Mouse (Mus musculus): ENCODE results near the gene Ubtd2. TPM values are rescaled to one million over a fixed set of nuclear protein-coding genes. Genes with fewer than 3 reads are reported as not detected.

Ubtd2 gene
- polyA plus RNA-seq, 1 experiment, result 25.9 TPM

GRCm38 (mm10) chr11:32558026-32558425 is 102.9 kb downstream of the Ubtd2 start:
- TF ChIP-seq EP300 (IDR thresholded peaks at IDR 0.05; ENCODE audit: insufficient read depth, low read depth, low read length) (no peak), POLR2A (IDR thresholded peaks at IDR 0.05; ENCODE audit: insufficient read depth, low read length) (no peak), CTCF (IDR thresholded peaks at IDR 0.05; ENCODE audit: low read depth, low read length) (no peak)
- Histone ChIP-seq H3K4me1 (ENCODE audit: control insufficient read depth, insufficient read depth, low read length) (no peaks in the 10 kb centered on the region), H3K9ac (ENCODE audit: low read depth, poor library complexity, severe bottlenecking) (no peak overlapping the region), H3K4me3 (ENCODE audit: low read depth, low read length) (no peak overlapping the region), H3K36me3 (ENCODE audit: control insufficient read depth, insufficient read depth, low read length, poor library complexity, severe bottlenecking) (no peaks in the 10 kb centered on the region), H3K9me3 (replicated peaks; ENCODE audit: control insufficient read depth, insufficient read depth, low read length, poor library complexity, severe bottlenecking) (no peaks in the 10 kb centered on the region), H3K27me3 (ENCODE audit: control insufficient read depth, insufficient read depth, low read length, poor library complexity, severe bottlenecking) (no peaks in the 10 kb centered on the region), H3K27ac (ENCODE audit: insufficient read depth, low read length) (no peak overlapping the region)

GRCm38 (mm10) chr11:32558677-32559076 is 103.5 kb downstream of the Ubtd2 start:
- H3K4me1 ChIP-seq (ENCODE audit: control insufficient read depth, insufficient read depth, low read length), result no peaks in the 10 kb centered on the region
- no peaks in the 10 kb centered on the region for H3K27me3 ChIP-seq (ENCODE audit: control insufficient read depth, insufficient read depth, low read length, poor library complexity, severe bottlenecking)
- TF ChIP-seq POLR2A (IDR thresholded peaks at IDR 0.05; ENCODE audit: insufficient read depth, low read length), result no peak
- TF ChIP-seq EP300 (IDR thresholded peaks at IDR 0.05; ENCODE audit: insufficient read depth, low read depth, low read length), result no peak
- TF ChIP-seq CTCF (IDR thresholded peaks at IDR 0.05; ENCODE audit: low read depth, low read length), result no peak
- no peak overlapping the region for H3K9ac ChIP-seq (ENCODE audit: low read depth, poor library complexity, severe bottlenecking)
- H3K36me3 ChIP-seq (ENCODE audit: control insufficient read depth, insufficient read depth, low read length, poor library complexity, severe bottlenecking), result no peaks in the 10 kb centered on the region
- H3K4me3 ChIP-seq (ENCODE audit: low read depth, low read length), result no peak overlapping the region
- H3K27ac ChIP-seq (ENCODE audit: insufficient read depth, low read length), result no peak overlapping the region
- H3K9me3 ChIP-seq (replicated peaks; ENCODE audit: control insufficient read depth, insufficient read depth, low read length, poor library complexity, severe bottlenecking), result no peaks in the 10 kb centered on the region

GRCm38 (mm10) chr11:32560015-32560770 is 105.0 kb downstream of the Ubtd2 start:
- Histone ChIP-seq H3K9me3 (replicated peaks; ENCODE audit: control insufficient read depth, insufficient read depth, low read length, poor library complexity, severe bottlenecking) (no peaks in the 10 kb centered on the region), H3K4me3 (ENCODE audit: low read depth, low read length) (no peak overlapping the region), H3K36me3 (ENCODE audit: control insufficient read depth, insufficient read depth, low read length, poor library complexity, severe bottlenecking) (no peaks in the 10 kb centered on the region), H3K27ac (ENCODE audit: insufficient read depth, low read length) (no peak overlapping the region), H3K9ac (ENCODE audit: low read depth, poor library complexity, severe bottlenecking) (no peak overlapping the region), H3K27me3 (ENCODE audit: control insufficient read depth, insufficient read depth, low read length, poor library complexity, severe bottlenecking) (no peaks in the 10 kb centered on the region), H3K4me1 (ENCODE audit: control insufficient read depth, insufficient read depth, low read length) (no peaks in the 10 kb centered on the region)
- TF ChIP-seq CTCF (IDR thresholded peaks at IDR 0.05; ENCODE audit: low read depth, low read length) (no peak), EP300 (IDR thresholded peaks at IDR 0.05; ENCODE audit: insufficient read depth, low read depth, low read length) (no peak), POLR2A (IDR thresholded peaks at IDR 0.05; ENCODE audit: insufficient read depth, low read length) (no peak)

- no peak overlapping the region for H3K4me3 ChIP-seq (ENCODE audit: low read depth, low read length)
- no peaks in the 10 kb centered on the region for H3K36me3 ChIP-seq (ENCODE audit: control insufficient read depth, insufficient read depth, low read length, poor library complexity, severe bottlenecking)
- TF ChIP-seq POLR2A (IDR thresholded peaks at IDR 0.05; ENCODE audit: insufficient read depth, low read length), result no peak
- TF ChIP-seq EP300 (IDR thresholded peaks at IDR 0.05; ENCODE audit: insufficient read depth, low read depth, low read length), result no peak
- TF ChIP-seq CTCF (IDR thresholded peaks at IDR 0.05; ENCODE audit: low read depth, low read length), result no peak
- no peaks in the 10 kb centered on the region for H3K9me3 ChIP-seq (replicated peaks; ENCODE audit: control insufficient read depth, insufficient read depth, low read length, poor library complexity, severe bottlenecking)
- H3K9ac ChIP-seq (ENCODE audit: low read depth, poor library complexity, severe bottlenecking), result no peak overlapping the region
- no peaks in the 10 kb centered on the region for H3K4me1 ChIP-seq (ENCODE audit: control insufficient read depth, insufficient read depth, low read length)
- H3K27me3 ChIP-seq (ENCODE audit: control insufficient read depth, insufficient read depth, low read length, poor library complexity, severe bottlenecking), result no peaks in the 10 kb centered on the region
- no peak overlapping the region for H3K27ac ChIP-seq (ENCODE audit: insufficient read depth, low read length)
These were observed 106.5 kb downstream of the Ubtd2 start for GRCm38 (mm10) chr11:32561465-32562355.

- no peak overlapping the region for H3K27ac ChIP-seq (ENCODE audit: insufficient read depth, low read length)
These were observed 107.5 kb downstream of the Ubtd2 start for GRCm38 (mm10) chr11:32562706-32563105.

More at GRCm38 (mm10) chr11:32562706-32563105, 107.5 kb downstream of the Ubtd2 start:
- no peaks in the 10 kb centered on the region for H3K27me3 ChIP-seq (ENCODE audit: control insufficient read depth, insufficient read depth, low read length, poor library complexity, severe bottlenecking)
- no peak overlapping the region for H3K9ac ChIP-seq (ENCODE audit: low read depth, poor library complexity, severe bottlenecking)
- no peaks in the 10 kb centered on the region for H3K36me3 ChIP-seq (ENCODE audit: control insufficient read depth, insufficient read depth, low read length, poor library complexity, severe bottlenecking)
- H3K4me3 ChIP-seq (ENCODE audit: low read depth, low read length), result no peak overlapping the region
- H3K4me1 ChIP-seq (ENCODE audit: control insufficient read depth, insufficient read depth, low read length), result peaks cover 4% of the 10 kb centered on the region
- no peaks in the 10 kb centered on the region for H3K9me3 ChIP-seq (replicated peaks; ENCODE audit: control insufficient read depth, insufficient read depth, low read length, poor library complexity, severe bottlenecking)
- TF ChIP-seq CTCF (IDR thresholded peaks at IDR 0.05; ENCODE audit: low read depth, low read length) (no peak), EP300 (IDR thresholded peaks at IDR 0.05; ENCODE audit: insufficient read depth, low read depth, low read length) (no peak), POLR2A (IDR thresholded peaks at IDR 0.05; ENCODE audit: insufficient read depth, low read length) (no peak)

Measured in ES-Bruce4 (cell line).